Mouse (Mus musculus): ENCODE data around the gene Baiap2l1. TPM values are rescaled to one million over a fixed set of nuclear protein-coding genes. Genes with fewer than 3 reads are reported as not detected.
"Not testable (repeated sequence)": the region's sequence is repeated elsewhere in the genome, so short reads cannot be mapped to it uniquely, and the experiment has no call there.

The Baiap2l1 gene
- polyA plus RNA-seq, 1 experiment from 2014 or later, result 3.1 TPM

DNA sequence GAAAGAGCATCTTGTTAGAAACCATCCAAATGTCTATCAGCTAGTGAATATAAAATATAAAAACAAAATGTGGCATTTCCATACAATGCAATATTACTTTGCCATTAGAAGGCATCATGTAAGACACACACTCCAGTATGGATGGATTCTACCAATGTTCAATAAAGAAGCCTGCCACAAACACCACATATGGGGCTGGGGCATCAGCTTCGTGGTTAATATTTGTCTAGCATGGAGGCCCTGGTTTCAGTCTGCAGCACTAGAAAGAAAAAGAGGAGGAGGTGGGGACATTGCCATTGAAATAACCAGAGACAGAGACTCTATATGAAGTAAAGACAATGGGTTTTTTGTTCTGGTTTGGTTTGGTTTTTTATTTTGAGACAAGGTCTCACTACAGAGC, 19.1 kb downstream of the Baiap2l1 start:
- Histone ChIP-seq H3K4me3 (no peak overlapping the region), H3K9me3 (no peaks in the 10 kb centered on the region), H3K36me3 (no peaks in the 10 kb centered on the region), H3K27ac (no peak overlapping the region), H3K27me3 (replicated peaks) (no peaks in the 10 kb centered on the region), H3K4me1 (no peaks in the 10 kb centered on the region), H3K9ac (no peak overlapping the region), H3K4me2 (replicated peaks) (no peak overlapping the region)
- ATAC-seq (ENCODE audit: low FRiP score, low read depth), result no peak
- 40% methylated on average over 1 of the region's 1 CpGs for WGBS

DNA sequence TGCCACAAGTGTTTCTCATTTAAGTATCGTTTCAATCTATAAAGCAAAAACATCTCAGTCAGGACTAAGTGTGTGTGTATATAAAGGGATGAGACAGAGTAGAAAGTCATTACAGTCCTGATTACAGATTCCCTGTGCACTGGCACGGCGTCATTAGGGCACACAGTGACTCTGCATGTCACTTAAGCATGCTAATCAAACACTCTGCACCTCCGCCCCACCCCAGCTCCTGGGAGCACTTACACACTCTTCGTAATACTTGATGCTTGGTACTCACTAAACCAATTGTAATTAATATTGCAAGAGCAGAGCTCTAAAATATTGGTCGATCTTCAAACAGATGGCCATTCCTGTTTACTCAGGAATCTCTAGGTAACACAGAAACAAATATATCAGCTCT, 22.6 kb downstream of the Baiap2l1 start:
- 87% methylated on average over 6 of the region's 6 CpGs for WGBS
- not testable (repeated sequence) for H3K4me3 ChIP-seq; H3K36me3 ChIP-seq; H3K4me2 ChIP-seq (replicated peaks); ATAC-seq (ENCODE audit: low FRiP score, low read depth); H3K27ac ChIP-seq; H3K27me3 ChIP-seq (replicated peaks); H3K9me3 ChIP-seq; H3K4me1 ChIP-seq; H3K9ac ChIP-seq

DNA sequence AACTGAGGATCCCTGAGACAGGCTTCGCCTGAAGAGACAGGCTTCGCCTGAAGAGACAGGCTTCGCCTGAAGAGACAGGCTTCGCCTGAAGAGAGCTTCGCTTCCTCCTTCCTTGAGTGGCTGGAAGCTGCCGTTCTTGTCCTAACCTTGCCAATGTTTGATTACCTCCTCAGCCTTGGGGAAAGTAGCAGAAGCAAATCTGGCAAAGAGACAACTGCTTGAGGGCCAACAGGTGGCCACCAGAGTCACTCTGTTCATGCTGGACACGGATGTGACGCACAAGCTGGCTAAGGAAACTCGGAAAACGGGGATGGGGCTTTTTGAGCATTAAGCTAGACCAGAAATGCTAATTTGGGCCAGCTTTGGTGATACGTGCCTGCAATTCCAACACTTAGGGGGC, 23.9 kb downstream of the Baiap2l1 start:
- Histone ChIP-seq H3K27ac (no peak overlapping the region), H3K4me3 (no peak overlapping the region), H3K4me2 (replicated peaks) (no peak overlapping the region), H3K27me3 (replicated peaks) (no peaks in the 10 kb centered on the region), H3K9ac (no peak overlapping the region), H3K36me3 (no peaks in the 10 kb centered on the region), H3K9me3 (no peaks in the 10 kb centered on the region), H3K4me1 (no peaks in the 10 kb centered on the region)
- no peak for ATAC-seq (ENCODE audit: low FRiP score, low read depth)
- WGBS, result 91% methylated on average over 11 of the region's 11 CpGs

DNA sequence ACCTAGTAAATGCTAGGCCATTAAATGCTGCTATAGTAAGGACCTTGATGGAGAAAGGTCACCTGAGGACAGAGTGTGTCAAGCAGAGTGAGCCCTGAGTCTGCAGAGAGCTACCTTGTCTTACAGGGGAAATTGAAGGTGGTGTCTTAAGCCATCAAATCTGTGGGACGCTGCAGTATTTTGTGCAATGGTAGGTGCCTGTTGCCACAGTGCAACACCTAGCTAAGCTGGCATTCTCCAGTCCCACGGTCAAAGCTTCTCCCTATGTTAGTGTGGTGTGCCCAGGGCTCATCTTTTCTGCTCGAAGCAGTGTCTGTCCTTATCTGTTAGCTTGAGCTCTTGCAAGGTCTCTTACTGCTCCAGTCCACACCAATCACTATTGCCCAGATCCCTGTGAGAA, 35.2 kb downstream of the Baiap2l1 start:
- no peaks in the 10 kb centered on the region for H3K36me3 ChIP-seq
- H3K4me1 ChIP-seq, result peaks cover 1% of the 10 kb centered on the region; the same call in 1 of the 2 replicates
- ATAC-seq (ENCODE audit: low FRiP score, low read depth), result no peak
- H3K27me3 ChIP-seq (replicated peaks), result no peaks in the 10 kb centered on the region
- 91% methylated on average over 3 of the region's 3 CpGs for WGBS
- H3K9ac ChIP-seq, result no peak overlapping the region
- no peaks in the 10 kb centered on the region for H3K9me3 ChIP-seq
- H3K4me2 ChIP-seq (replicated peaks), result no peak overlapping the region
- H3K4me3 ChIP-seq, result no peak overlapping the region
- H3K27ac ChIP-seq, result no peak overlapping the region

DNA sequence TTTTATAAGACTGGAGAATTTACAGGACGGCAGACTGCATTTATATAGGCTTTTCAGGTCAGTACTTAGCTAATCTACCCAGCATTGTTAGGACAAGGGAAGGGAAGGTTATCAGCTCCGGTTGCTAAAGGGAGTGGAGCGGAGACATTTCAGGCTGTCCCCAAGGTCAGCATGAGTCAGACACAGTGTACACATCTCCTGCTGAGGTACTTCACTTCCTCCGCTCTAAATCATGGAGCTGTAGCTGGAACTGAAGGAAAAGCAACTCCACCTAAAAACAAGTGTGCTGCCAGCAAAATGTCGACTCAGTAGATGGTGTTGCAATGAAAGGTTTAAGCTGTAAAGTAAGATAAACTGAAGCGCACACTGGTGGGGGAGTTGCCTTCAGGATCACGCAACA, 36.2 kb downstream of the Baiap2l1 start:
- 64% methylated on average over 7 of the region's 7 CpGs for WGBS

DNA sequence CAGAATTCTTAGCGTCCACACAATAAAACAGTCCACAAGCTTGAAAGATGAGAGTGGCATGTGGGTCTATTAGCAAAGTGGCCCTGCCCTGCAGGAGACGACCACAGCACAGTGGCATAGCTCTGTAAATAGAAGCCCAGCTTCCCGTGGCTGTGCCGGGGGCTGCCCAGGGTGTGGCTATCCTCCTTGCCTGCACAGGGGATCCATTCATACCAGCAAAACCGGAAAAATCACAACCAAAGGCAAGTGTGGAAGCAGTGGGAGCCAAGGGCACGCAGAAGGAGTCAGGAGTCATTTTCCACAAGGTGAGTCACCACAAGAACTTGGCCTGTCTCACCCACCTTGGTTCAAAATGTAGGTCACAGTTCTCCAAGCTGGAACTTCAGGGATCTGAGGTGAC, 39.6 kb downstream of the Baiap2l1 start:
- ATAC-seq (ENCODE audit: low FRiP score, low read depth), result no peak
- Histone ChIP-seq H3K27me3 (replicated peaks) (no peaks in the 10 kb centered on the region), H3K9me3 (no peaks in the 10 kb centered on the region), H3K27ac (no peak overlapping the region), H3K4me3 (no peak overlapping the region), H3K36me3 (no peaks in the 10 kb centered on the region), H3K4me1 (peaks cover 4% of the 10 kb centered on the region; the same call in 1 of the 2 replicates), H3K4me2 (replicated peaks) (no peak overlapping the region), H3K9ac (no peak overlapping the region)
- 39% methylated on average over 6 of the region's 6 CpGs for WGBS

More for the DNA sequence above, 36.2 kb downstream of the Baiap2l1 start:
- no peak overlapping the region for H3K9ac ChIP-seq
- H3K4me1 ChIP-seq, result peaks cover 4% of the 10 kb centered on the region; the same call in 1 of the 2 replicates
- no peak overlapping the region for H3K4me3 ChIP-seq
- H3K4me2 ChIP-seq (replicated peaks), result no peak overlapping the region
- no peak for ATAC-seq (ENCODE audit: low FRiP score, low read depth)
- H3K36me3 ChIP-seq, result no peaks in the 10 kb centered on the region
- no peaks in the 10 kb centered on the region for H3K27me3 ChIP-seq (replicated peaks)
- H3K27ac ChIP-seq, result no peak overlapping the region
- no peaks in the 10 kb centered on the region for H3K9me3 ChIP-seq

DNA sequence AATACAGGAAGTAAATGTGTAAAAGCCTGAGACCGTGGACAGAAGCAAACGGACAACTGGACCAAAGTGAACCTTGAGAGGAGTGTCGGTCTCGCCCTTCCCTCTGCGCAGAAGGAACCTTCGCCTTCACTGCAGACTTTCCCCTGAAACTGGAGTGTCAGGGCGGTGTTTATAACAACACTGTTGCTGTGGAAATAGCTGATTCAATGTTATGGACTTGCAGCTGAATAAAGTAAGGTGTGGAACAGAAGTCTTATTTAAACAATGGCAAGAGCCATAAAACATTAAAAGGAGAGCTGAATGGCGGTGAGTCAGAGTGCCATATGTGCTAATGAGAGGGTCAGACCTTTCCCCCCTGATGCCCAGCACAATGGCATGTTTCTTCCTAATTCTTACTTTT, 40.5 kb downstream of the Baiap2l1 start:
- H3K27me3 ChIP-seq (replicated peaks), result no peaks in the 10 kb centered on the region
- H3K9me3 ChIP-seq, result no peaks in the 10 kb centered on the region
- H3K4me1 ChIP-seq, result peaks cover 4% of the 10 kb centered on the region; the same call in 1 of the 2 replicates
- no peak for ATAC-seq (ENCODE audit: low FRiP score, low read depth)
- no peak overlapping the region for H3K4me3 ChIP-seq
- no peak overlapping the region for H3K4me2 ChIP-seq (replicated peaks)
- H3K36me3 ChIP-seq, result no peaks in the 10 kb centered on the region
- 71% methylated on average over 8 of the region's 8 CpGs for WGBS
- no peak overlapping the region for H3K27ac ChIP-seq
- no peak overlapping the region for H3K9ac ChIP-seq

DNA sequence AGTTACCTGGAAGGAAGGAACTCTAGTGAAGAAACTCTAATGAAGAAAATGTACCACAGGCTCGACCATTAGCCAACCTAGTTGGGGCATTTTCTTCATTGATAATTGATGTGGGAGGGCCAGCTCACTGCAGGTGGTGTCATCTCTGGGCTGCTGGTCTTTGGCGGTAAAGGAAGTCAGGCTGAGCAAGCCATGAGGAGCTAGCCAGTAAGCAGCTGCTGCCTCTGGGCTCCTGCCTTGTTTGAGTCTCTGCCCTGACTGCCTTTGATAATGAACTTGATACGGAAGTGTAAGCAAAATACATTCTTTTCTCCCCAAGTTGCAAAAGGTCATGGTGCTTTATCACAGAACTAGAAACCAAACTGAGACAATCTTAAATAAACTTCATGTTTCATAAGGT, 41.5 kb downstream of the Baiap2l1 start:
- H3K4me2 ChIP-seq (replicated peaks), result no peak overlapping the region
- ATAC-seq (ENCODE audit: low FRiP score, low read depth), result no peak
- 64% methylated on average over 3 of the region's 3 CpGs for WGBS

DNA sequence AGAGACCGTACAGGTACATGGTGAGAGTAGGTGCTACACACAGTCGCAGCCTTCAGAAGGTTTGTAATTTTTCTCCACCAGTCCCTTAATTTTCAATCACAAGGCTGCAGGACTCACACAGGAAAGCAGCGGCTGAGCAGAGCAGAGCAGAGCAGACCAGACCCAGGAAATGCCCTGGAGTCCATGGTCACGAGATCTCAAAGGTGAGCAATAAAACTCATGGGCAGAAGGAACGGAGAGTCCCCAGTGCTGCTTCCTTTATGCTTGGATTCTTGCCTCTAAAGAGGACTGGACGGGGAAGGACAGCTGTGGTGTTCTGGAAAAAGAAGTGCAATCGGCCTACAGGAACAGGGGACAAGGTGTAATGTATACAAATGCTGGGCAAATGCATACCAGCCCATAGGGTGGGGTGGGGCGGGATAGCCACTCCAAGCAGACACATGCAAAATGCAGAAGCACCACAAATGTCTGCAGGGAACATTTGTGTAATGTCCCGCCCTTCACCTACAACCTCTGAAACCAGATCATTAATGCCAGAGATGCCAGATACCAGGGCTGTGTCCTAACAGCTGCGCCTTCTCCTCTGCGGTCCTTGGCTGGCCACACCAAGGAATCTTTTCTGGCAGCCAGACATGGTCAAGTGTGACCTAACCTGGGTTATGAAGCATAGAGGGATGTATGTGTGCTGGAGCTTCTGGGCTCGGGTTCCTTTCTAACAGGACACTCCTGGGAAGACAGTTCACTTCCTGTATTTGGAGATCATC, 43.0 kb downstream of the Baiap2l1 start:
- Histone ChIP-seq H3K9ac (no peak overlapping the region), H3K4me2 (replicated peaks) (no peak overlapping the region), H3K9me3 (no peaks in the 10 kb centered on the region), H3K27ac (no peak overlapping the region), H3K36me3 (no peaks in the 10 kb centered on the region), H3K27me3 (replicated peaks) (no peaks in the 10 kb centered on the region), H3K4me3 (no peak overlapping the region), H3K4me1 (peaks cover 4% of the 10 kb centered on the region; the same call in 1 of the 2 replicates)
- no peak for ATAC-seq (ENCODE audit: low FRiP score, low read depth)
- WGBS, result 85% methylated on average over 12 of the region's 12 CpGs

More for the DNA sequence above, 41.5 kb downstream of the Baiap2l1 start:
- Histone ChIP-seq H3K36me3 (no peaks in the 10 kb centered on the region), H3K27ac (no peak overlapping the region), H3K27me3 (replicated peaks) (no peaks in the 10 kb centered on the region), H3K9me3 (no peaks in the 10 kb centered on the region), H3K9ac (no peak overlapping the region), H3K4me1 (peaks cover 4% of the 10 kb centered on the region; the same call in 1 of the 2 replicates), H3K4me3 (no peak overlapping the region)

DNA sequence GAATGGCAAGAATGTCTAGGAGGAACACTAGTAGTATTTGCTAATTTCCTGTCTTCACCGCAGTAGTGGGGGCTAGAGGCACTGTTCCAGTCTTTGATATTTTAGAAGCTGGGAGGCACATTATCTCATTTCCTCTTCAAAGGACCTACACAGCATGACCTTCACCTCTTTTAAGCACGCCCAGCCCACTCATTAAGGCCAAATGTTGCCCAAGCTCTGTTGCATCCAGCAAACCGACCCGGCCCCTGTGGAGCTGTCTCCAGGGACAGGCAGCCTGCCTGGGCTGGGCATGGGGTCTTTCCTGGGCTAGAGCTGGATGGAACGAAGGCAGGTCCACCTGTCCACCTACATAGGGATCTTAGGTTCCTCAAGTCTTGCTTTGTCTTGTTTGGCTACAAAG, 44.6 kb downstream of the Baiap2l1 start:
- H3K36me3 ChIP-seq, result no peaks in the 10 kb centered on the region
- no peak overlapping the region for H3K4me3 ChIP-seq
- no peak overlapping the region for H3K27ac ChIP-seq
- H3K9ac ChIP-seq, result no peak overlapping the region
- H3K9me3 ChIP-seq, result no peaks in the 10 kb centered on the region
- H3K4me1 ChIP-seq, result peaks cover 4% of the 10 kb centered on the region; the same call in 1 of the 2 replicates
- no peak overlapping the region for H3K4me2 ChIP-seq (replicated peaks)
- H3K27me3 ChIP-seq (replicated peaks), result no peaks in the 10 kb centered on the region
- no peak for ATAC-seq (ENCODE audit: low FRiP score, low read depth)
- 28% methylated on average over 5 of the region's 5 CpGs for WGBS

DNA sequence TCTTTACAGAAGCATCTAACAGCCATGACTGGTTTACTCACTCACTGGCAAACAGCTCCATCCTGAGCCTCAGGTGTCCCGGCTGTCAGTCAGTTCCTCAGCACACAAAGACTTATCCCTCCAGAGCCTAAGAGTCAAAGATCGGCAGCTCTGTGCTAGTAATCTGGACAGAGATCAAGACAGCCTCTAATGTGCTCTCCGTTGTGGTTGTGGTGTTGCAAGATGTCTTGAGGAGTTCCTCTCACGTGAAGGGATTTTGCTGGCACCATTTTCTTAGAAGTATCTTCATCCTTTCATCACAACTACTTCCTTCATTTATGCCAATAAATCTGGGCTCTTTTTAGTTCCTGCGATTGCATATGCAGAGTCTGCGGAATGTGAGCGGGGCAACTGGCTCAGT, 45.7 kb downstream of the Baiap2l1 start:
- WGBS, result 87% methylated on average over 7 of the region's 7 CpGs
- no peaks in the 10 kb centered on the region for H3K4me1 ChIP-seq
- H3K27ac ChIP-seq, result no peak overlapping the region
- H3K9me3 ChIP-seq, result no peaks in the 10 kb centered on the region
- H3K4me3 ChIP-seq, result no peak overlapping the region
- H3K27me3 ChIP-seq (replicated peaks), result no peaks in the 10 kb centered on the region
- H3K36me3 ChIP-seq, result no peaks in the 10 kb centered on the region
- ATAC-seq (ENCODE audit: low FRiP score, low read depth), result no peak
- H3K9ac ChIP-seq, result no peak overlapping the region
- H3K4me2 ChIP-seq (replicated peaks), result no peak overlapping the region

DNA sequence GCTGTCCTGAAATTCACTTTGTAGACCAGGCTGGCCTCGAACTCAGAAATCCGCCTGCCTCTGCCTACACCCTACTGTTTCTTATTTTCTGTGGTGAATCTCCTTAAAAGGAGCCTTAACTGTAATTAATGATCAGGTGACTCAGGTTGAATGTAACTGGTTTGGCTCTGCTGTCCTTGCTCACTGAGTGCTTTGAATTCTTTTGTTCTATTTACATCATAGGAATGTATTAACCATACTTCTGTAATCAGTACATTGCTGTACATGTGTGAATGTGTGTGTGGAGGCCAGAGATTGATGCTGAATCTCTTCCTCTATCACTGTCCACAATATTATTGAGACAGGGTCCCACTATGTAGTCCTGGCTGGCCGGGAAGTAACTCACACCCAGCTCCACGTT, 49.0 kb downstream of the Baiap2l1 start:
- no peaks in the 10 kb centered on the region for H3K9me3 ChIP-seq
- H3K27ac ChIP-seq, result no peak overlapping the region
- H3K4me3 ChIP-seq, result no peak overlapping the region
- 83% methylated on average over 4 of the region's 4 CpGs for WGBS
- no peak overlapping the region for H3K9ac ChIP-seq
- H3K27me3 ChIP-seq (replicated peaks), result no peaks in the 10 kb centered on the region
- H3K4me2 ChIP-seq (replicated peaks), result no peak overlapping the region
- no peaks in the 10 kb centered on the region for H3K36me3 ChIP-seq
- no peaks in the 10 kb centered on the region for H3K4me1 ChIP-seq
- no peak for ATAC-seq (ENCODE audit: low FRiP score, low read depth)

DNA sequence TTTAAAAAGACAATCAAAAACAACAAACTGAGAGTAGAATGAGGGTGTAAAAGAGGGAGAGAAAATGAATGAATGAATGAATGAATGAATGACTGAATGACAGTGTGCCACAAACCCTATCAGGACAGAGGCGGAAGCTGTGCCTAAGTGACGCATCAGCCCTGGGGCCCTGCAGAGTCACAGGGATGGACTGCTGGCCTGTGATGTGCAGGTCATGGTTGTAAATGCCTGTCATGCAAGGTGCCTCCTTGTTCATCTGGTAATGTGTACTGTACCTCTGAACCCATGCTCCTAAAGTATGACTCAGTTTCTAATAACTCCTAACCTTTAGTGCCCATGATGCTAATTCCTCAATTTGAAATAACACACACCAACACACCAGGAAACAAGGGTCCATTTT, 54.8 kb downstream of the Baiap2l1 start:
- H3K9me3 ChIP-seq, result no peaks in the 10 kb centered on the region
- WGBS, result 94% methylated on average over 2 of the region's 2 CpGs
- no peak overlapping the region for H3K27ac ChIP-seq
- H3K4me3 ChIP-seq, result no peak overlapping the region
- no peak overlapping the region for H3K9ac ChIP-seq
- no peaks in the 10 kb centered on the region for H3K4me1 ChIP-seq
- no peaks in the 10 kb centered on the region for H3K36me3 ChIP-seq
- no peak overlapping the region for H3K4me2 ChIP-seq (replicated peaks)
- no peaks in the 10 kb centered on the region for H3K27me3 ChIP-seq (replicated peaks)
- no peak for ATAC-seq (ENCODE audit: low FRiP score, low read depth)
